Mouse (Mus musculus) natural killer cell, adult 2 months (primary cell): ENCODE data around the gene Prkar1b.

Experiments used
- DNase-seq, 2 experiments: peaks; one replicate each; pipeline ENCODE4 v3.0.0; 2022; ENCODE audit warnings: low spot score in 2 of 2

The Prkar1b gene

DNA sequence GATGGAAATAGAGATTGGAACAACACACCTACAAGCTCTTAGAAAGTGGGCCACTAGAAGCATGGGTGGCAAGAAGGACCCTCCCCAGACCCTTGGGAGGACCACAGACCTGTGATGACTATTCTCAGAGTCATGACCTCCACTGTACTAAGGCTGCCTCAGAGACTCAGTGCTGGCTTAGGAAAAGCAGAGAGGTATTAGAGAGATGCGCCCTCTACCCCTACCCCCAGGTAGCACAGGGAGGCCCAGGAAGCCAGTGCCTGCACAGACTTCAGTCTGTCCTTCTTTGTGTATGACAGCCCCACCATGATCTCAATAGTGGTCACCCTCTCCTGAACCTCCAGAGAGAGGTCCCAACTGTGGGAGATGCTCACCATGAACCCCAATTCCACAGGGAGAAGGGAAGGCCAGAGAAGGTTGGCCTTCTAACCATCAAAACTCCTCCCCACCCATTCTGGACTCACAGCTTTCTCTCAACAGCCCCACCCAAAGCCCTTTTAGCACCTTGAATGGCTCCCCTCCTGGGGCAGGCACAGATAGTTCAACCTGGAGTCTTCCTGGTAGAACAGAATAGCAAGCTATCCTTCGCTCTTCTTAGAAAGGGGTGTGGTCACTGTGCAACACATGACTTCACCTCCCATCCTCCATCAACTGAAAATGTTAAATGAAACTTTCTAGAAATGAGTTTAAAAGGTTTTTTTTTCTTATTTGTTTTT, 39.5 kb downstream of the Prkar1b start:
- DNase-seq, result no peak

DNA sequence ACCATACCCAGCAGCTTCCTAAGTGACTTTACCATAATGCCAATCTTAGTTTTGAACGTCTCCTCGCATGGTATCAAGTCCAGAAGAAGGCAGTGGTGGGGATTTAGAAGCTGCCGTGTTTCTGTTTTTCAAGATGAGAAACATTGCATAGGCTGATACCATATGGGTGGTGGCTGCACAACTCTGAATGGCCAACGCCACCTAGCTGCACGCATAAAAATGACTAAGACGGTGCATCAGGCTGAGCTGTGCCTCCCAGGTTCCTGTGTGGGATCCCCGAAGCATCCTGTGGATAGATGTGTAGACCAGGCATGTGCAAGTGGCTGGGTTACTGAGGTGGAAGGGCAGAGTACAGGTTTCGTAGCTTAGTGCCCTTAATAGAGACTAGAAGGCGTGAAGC, 42.0 kb downstream of the Prkar1b start:
- DNase-seq, result no peak

DNA sequence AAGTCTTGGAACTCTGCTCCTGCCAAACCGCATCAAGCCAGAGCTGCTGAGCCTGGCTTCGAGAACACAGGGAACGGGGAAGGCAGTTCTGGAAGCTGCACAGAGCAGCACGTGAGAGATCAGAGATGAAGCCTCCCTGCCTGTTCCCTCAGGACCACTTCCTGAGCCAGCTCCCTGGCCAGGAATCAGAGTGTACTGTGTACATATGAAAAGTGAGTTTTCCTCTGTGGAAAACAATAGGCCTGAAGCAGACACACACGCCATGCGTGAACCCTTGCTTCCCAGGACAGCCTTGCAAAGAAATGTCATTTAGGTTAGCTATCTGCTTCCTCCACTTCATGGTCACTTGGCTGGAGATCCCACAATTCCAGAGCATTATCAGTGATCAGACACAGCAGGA, 48.0 kb downstream of the Prkar1b start:
- no peak for DNase-seq

DNA sequence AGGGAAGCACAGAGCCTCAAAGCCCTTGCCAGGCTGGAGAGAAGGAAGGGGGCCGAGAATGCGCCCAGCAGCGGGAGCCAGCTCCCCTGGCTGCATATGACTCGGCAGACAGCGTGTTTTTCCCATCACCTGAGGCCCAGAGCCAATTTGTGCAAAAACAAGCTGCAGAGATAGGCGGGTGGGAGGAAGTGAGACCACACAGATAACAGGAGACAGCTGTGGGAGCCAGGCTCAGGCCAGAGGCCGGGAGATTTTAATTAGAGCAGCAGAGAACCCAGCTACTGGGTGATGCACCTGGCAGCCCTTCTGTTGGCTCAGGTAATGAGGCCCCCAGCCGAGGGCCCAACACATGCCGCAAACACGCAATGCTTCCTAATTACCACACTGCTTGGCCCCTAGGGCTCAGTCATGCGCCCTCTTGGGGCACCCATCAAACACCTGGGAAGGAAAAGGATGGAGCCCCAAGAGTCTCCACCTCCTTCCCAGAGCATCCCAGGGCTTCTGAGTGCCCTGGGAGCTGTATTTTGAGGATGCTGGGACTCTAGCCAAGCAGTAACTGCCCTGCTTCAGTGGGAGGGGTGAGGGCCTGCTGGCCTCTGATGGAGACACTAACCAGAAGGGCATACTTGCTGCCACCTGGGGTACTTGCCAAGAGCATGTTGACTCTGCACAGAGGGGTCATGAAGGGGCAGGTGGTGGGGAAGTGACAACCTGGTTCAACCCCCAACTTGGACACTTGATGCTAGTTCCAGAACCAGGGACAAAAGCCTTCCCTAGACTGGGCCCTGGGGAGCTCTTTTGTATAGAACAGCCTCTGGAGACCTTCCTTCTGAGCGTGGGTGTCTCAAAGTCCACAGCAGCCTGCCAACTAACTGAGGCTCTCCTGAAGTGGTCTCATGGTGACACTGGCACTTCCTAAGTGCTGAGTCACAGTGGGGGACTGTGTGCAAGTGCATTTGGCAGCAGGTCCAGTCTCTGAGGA, 50.5 kb downstream of the Prkar1b start:
- DNase-seq, result no peak

DNA sequence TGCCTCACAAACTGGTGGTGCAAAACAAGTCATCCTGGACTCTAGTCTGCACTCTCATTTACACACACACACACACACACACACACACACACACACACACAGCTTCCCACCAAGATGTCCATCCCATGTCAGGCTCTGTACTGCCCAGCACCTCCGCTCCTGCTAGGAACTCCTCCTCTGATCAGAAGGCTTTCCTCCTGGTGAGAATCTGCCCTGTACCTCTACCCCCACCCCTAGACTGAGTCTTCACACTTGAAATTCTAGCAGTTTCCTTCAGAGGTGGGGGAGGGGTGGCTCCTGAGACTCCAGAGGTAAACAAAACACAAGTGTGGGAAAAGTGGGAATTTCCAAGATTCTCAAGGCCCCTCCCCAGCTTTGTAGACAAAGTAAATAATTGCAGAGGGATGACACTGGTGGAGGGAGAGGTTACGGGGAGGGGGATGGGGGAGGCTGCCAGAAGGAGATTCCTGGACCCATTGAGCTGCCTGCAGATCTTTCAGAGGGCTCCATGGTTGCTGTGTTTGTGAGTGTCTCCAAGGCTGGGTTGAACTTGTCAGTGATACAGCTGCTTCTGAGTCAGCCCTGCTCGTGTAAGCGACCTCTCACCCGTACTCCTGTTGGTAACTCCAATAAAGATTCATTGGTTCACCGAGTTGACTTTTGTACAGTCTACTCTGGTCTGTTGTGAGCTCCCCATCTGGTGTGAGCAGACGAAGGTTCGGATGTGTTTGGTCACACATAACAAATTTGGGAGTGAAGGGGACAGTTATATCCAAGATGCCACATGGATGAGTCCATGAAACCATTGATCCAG, 54.3 kb downstream of the Prkar1b start:
- no peak for DNase-seq

DNA sequence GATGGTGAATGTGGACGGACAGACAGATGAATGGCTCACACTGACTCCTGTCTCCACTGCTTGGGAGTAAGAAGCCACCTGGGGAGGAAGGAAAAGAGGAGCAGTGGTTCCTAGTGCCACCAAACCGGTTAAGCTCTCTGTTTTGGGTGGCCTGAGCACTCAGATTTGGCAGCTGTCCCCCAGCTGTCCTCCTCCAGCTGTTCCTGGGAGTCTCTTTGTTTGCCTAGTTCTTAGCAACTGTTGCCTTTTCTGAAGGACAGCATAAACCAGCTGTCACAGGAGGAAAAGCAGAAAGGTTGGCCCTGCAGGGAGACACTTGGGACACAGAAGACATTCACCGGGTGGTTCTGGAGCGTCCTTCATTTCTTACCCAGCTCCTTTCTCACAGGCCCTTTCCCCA, 56.3 kb downstream of the Prkar1b start:
- DNase-seq, result no peak

DNA sequence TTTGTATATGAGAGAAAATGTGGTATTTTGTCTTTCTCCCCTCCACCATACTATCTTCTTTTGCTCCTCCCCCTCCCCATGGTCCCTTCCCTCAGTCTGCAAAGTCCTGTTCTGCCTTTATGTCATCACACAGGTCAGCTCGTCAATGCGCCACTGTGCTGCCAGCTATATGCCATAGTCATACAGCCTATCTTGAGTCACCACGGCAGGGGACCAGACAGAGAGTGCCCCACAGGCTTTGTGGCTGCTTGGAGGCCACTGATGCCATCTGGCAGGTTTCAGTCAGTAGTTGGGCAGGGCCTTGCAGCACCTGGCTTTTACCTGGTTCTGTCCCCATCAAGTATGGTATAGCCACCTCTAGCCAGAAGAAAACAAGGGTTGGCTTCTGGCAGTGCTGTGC, 58.1 kb downstream of the Prkar1b start:
- DNase-seq, result no peak

DNA sequence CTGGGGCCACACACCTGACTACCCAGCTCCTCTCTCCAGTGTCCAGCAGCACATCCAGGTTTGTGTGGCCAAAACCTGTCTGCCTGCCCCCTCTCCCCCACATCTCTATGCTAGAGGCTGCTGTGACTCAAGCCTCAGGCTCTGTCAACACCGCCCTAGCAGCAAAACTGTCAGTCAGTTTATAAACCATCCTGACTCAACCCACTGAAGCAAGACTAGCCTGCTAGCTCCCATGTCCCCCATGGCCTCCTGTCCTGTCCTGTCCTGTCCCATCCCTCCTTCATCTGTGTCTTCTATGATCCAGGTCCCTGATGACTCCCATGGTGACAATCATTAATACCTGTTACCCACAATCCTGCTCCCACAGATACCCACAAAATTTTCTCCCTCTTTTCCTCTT, 59.6 kb downstream of the Prkar1b start:
- DNase-seq, result no peak

DNA sequence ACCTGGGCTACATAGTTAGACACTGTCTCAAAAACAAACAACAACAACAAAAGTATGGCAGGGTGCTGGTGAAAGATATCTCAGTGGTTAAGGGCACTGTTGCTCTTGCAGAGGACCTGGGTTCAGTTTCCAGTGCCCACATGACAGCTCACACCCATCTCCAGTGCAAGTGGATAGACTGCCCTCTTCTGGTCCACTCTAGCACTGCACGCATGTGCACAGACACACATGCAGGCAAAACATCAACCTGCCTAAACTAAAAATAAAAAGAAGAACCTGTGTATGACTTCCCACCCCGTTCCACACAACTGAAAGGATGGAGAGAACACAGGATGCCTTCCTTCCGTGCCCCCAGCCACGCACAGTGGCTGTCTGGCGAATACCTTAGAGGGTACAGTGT, 61.6 kb downstream of the Prkar1b start:
- peak in 1 of 2 experiments; percentile 8 for DNase-seq

DNA sequence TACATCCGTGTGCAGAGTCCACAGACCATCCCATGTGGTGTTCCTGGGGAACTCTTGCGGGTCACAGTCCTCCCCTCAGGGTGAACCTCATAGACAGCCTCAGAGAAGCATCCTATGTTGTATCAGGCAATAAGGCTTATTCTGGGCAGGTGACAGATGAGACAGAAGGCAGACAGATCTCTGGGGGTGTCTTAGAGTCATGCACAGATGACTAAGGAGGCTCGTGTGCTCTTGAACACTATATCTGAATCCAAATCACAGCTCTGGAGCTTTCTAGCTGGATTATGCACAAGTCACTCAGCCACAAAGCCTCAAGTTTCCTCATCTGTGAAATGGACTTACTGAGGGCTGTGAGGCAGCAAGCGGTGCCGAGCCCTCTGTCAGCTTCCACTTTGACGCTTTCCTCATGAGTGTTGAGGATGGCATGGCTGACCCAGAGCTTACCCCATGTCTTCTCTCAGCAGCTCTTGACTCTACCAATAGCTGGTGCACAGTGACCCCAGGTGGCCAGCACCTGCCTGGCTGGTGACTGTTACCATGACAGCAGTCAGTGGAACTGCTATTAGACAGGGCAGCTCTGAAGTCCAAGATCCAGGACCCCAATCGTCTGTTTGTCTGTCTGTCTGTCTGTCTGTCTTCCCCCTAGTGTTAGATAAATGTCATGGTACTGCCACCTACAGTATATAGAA, 64.8 kb downstream of the Prkar1b start:
- no peak for DNase-seq

DNA sequence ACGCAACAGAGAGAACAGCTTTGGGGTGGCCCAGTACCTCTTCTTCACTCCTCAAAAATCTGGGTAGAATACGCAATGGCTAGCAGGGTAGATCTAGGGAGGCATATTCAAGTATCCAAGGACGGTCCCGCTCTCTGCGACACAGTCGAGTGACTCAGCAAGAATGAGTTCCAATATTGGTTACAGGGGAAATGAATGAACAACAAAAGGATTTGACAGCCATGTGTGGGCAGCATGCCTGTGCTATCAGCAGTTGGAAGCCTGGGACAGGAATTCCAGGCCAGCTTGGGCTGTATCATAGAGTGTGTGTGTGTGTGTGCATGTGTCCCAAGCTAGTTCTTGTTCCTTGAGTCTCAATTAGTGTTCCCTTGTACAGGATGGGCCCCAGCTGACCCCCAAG, 65.5 kb downstream of the Prkar1b start:
- no peak for DNase-seq

DNA sequence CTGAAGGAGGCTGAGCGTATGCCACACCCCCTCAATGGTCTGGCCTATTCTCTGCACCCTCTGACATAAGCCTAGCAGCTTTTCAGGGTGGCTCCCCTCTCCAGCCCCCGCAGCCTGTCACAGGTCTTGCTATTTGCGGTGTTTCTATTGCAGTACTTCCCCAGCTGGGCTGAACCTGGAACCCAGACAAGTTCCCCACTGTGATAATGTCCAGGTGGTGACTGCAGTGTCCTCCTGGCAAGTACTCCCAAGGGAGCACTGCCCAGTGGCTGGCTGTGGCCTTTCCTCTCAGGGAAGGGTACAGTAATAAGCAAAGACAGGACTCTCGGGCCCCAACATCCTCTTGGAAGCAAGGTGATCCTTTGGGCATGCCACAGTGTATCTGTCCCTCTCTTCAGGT, 66.0 kb downstream of the Prkar1b start:
- no peak for DNase-seq

DNA sequence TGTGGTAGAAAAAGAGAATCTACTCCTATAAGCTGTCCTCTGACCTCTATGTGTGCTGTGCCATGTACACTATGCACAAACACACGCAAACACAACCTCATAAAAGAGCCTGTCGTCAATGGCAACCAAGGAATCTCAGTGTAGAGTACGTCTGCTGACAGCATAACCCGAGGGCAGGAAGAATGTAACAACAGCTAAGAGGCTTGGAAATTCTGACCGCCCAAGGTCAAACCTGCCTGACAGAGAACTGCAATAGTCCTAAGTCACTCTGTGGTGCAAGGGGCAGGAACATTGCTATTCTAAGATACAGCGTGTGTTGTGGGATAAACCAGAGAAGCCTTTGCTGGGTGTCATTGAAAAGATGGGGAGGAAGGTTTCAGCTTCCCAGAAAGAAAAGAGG, 68.4 kb downstream of the Prkar1b start:
- no peak for DNase-seq

DNA sequence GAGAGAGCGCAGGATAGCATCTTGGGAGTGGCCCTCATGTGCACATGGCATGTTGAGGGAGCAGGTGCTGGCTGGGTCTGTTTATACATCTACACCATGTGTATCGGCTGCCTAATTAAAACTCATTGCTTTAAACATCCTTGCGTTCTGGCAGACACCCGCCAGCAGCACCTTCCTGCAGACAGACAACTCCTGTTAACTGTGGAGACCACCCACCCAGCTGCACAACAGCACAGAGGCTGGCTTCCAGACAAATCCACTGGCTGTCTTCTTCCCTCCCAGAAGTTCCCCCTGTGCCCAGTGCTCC, 71.7 kb downstream of the Prkar1b start:
- DNase-seq, result no peak

DNA sequence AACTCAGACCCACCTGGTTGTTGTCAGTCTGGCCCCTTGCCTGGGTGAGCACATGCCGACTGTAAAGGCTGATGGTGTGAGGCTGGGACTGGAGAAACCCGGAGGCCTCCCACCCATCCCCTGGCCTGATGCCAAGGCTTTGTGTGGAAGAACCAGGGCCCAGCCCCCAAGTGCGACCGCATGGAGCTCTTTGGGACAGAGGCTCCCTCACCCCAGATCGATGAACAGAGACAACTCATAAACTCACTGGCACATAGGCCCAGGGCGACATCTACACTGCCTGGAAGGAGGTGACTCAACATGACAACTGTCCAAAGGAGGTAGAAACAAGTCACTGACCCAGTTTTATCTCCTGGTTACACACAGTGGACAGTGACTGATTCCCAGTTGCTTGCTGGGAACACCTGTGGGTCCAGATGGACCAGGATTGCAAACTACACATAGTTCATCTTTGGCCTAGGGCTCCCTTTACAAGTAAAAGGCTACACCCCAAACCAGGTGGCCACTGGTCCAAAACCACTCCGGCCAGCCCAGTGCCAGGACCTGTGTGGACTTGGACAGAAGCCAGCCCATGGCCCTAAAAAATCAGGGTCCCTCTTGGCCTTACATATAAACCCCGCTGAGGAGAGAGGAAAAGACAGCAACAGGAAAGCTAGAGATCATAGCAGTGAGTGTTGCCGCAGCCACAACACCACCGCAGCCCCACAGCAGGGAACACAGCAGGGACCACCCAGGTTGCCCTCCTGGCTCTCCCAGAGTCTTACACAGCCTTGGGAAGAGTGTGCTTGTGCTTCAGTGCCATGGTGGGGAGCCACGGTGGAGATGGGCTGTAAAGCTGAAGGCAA, 72.3 kb downstream of the Prkar1b start:
- DNase-seq, result no peak

DNA sequence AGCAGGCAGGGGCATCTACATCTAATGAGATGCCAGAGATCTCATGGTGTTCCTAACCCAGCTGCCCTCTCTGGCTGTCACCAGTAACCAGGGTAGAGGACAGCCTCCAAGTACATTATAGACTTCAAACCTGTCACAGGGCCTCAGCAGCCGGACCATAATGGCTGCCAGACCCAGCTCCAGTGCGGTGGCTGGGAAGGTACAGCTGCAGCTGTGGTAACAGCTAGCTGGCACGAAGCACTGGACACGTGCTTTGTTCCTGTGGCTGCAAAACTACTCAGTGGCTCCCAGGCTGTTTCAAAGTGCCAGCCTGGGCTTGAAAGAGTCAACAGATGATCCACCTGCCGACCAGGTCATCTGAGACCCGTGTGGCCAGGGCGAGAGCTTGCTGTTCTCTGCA, 73.4 kb downstream of the Prkar1b start:
- no peak for DNase-seq

DNA sequence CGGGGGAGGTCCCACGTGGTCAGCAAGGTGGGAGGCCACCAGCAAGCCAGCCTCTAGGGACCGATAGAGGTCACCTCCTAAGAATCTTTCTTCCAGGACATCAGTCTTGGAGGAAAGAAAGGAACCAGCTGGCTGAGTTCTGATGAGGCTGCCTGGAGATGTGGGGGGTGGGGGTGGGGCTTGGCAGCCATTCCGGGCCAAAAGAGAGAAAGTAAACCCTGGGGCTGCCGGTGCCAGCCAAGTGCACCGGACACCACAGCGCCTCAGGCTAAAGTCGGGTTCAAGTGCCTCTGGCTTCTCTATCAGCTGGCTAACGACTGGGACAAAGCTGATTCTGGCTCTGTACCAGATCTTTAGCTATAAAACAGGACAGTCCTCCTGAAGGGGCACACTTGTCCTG, 74.0 kb downstream of the Prkar1b start:
- no peak for DNase-seq

DNA sequence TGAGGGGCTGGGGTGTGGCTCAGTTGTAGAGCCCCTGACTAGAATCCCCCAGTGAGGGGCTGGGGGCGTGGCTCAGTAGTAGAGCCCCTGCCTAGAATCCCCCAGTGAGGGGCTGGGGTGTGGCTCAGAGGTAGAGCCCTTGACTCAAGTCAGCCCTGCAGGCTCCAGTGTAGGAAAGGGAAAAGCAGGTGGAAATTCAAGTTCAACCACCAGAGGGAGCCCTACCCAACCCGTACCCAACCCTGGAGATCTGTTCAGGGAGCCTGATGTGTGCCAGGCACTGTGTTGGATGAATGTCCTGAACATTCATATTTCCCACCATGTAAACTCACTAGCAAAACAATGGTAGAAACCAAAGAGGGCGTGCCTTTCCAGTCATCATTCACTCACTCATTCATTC, 74.7 kb downstream of the Prkar1b start:
- peak; percentile 57 to 68 for DNase-seq

DNA sequence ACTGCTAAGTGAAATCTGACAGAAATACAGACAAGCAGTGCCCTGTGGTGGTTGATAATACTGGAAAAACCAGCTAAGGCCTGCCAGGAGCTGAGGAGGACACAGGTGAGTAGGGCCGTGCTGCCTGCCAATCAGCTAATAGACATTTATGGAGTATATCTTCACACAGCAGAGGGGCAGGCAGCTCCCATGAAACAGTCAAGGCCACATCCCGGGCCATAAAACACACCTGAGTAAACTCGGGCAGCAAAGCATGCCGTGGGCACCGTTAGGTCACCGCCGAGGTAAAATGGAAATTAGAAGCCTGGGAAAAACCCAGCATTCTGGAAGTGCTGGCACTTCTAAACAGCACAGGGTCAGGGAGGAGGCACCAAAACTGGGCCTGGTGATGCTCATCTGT, 75.8 kb downstream of the Prkar1b start:
- DNase-seq, result no peak

DNA sequence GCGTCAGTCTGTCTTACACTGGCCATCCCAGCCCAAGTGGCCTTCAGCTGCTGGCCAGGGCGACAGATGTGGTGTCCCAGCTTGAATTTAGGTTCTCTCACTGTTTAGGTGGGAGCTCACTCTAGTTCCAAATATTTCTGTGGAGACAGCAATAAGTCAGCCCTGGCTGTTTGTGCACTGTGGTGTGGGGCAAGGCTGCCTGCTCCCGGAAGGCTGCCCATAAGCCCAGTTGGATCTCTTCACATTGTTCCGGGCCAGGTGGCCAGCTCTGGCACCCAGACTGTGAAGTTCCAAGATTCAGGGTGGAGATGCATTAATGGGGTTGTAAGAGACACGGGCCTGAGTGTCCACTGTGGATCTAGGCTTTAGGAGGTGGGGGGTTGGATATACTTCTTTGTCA, 76.9 kb downstream of the Prkar1b start:
- DNase-seq, result no peak
